Mouse (Mus musculus): Measurements from ENCODE around the gene Cdk18. TPM values are rescaled to one million over a fixed set of nuclear protein-coding genes. Genes with fewer than 3 reads are reported as not detected.

Cdk18 gene
- polyA plus RNA-seq, 1 experiment, result 69.3 TPM

- H3K4me1 ChIP-seq (ENCODE audit: control insufficient read depth, insufficient read depth, low read length), result peaks cover 21% of the 10 kb centered on the region; the same call in 1 of the 2 replicates
- H3K36me3 ChIP-seq (ENCODE audit: control insufficient read depth, insufficient read depth, low read length), result no peaks in the 10 kb centered on the region
- no peak overlapping the region for H3K27ac ChIP-seq (ENCODE audit: insufficient read depth, low read depth, low read length)
- WGBS, result 78% methylated on average over 7 of the region's 7 CpGs
- H3K4me3 ChIP-seq (ENCODE audit: insufficient read depth, low read depth, low read length), result no peak overlapping the region
- DNase-seq, result no peak
- no peak for TF ChIP-seq POLR2A (IDR thresholded peaks at IDR 0.05; ENCODE audit: low read depth, low read length)
- TF ChIP-seq CTCF (conservative IDR thresholded peaks at IDR 0.05; ENCODE audit: insufficient read depth, insufficient read length, low read depth, low read length), result no peak
- H3K27me3 ChIP-seq (replicated peaks; ENCODE audit: control insufficient read depth, insufficient read depth, low read length), result no peaks in the 10 kb centered on the region
Measured at GRCm38 (mm10) chr1:132135631-132136030, 3.9 kb downstream of the Cdk18 start.

- 40% methylated on average over 7 of the region's 7 CpGs for WGBS
- no peak for DNase-seq
- Histone ChIP-seq H3K4me3 (ENCODE audit: insufficient read depth, low read depth, low read length) (no peak overlapping the region), H3K36me3 (ENCODE audit: control insufficient read depth, insufficient read depth, low read length) (no peaks in the 10 kb centered on the region), H3K4me1 (ENCODE audit: control insufficient read depth, insufficient read depth, low read length) (peaks cover 32% of the 10 kb centered on the region), H3K27ac (ENCODE audit: insufficient read depth, low read depth, low read length) (0 out of 2 replicates have a peak overlapping the region, but pooled peaks have one; percentile 2), H3K27me3 (replicated peaks; ENCODE audit: control insufficient read depth, insufficient read depth, low read length) (no peaks in the 10 kb centered on the region)
- TF ChIP-seq POLR2A (IDR thresholded peaks at IDR 0.05; ENCODE audit: low read depth, low read length) (no peak), CTCF (conservative IDR thresholded peaks at IDR 0.05; ENCODE audit: insufficient read depth, insufficient read length, low read depth, low read length) (no peak)
Measured at GRCm38 (mm10) chr1:132128311-132128710, 11.2 kb downstream of the Cdk18 start.

GRCm38 (mm10) chr1:132125803-132126405 lies 13.6 kb downstream of the Cdk18 start:
- Histone ChIP-seq H3K27ac (ENCODE audit: insufficient read depth, low read depth, low read length) (peak overlapping the region; percentile 33), H3K4me3 (ENCODE audit: insufficient read depth, low read depth, low read length) (no peak overlapping the region), H3K27me3 (replicated peaks; ENCODE audit: control insufficient read depth, insufficient read depth, low read length) (no peaks in the 10 kb centered on the region), H3K4me1 (ENCODE audit: control insufficient read depth, insufficient read depth, low read length) (peaks cover 29% of the 10 kb centered on the region), H3K36me3 (ENCODE audit: control insufficient read depth, insufficient read depth, low read length) (no peaks in the 10 kb centered on the region)
- DNase-seq, result peak; percentile 66
- 51% methylated on average over 6 of the region's 6 CpGs for whole genome bisulfite sequencing
- no peak for TF ChIP-seq CTCF (conservative IDR thresholded peaks at IDR 0.05; ENCODE audit: insufficient read depth, insufficient read length, low read depth, low read length)
- TF ChIP-seq POLR2A (IDR thresholded peaks at IDR 0.05; ENCODE audit: low read depth, low read length), result no peak

GRCm38 (mm10) chr1:132125249-132125648 lies 14.2 kb downstream of the Cdk18 start:
- Histone ChIP-seq H3K36me3 (ENCODE audit: control insufficient read depth, insufficient read depth, low read length) (no peaks in the 10 kb centered on the region), H3K27ac (ENCODE audit: insufficient read depth, low read depth, low read length) (peak overlapping the region; percentile 33; the same call in 1 of the 2 replicates), H3K4me1 (ENCODE audit: control insufficient read depth, insufficient read depth, low read length) (peaks cover 29% of the 10 kb centered on the region), H3K27me3 (replicated peaks; ENCODE audit: control insufficient read depth, insufficient read depth, low read length) (no peaks in the 10 kb centered on the region), H3K4me3 (ENCODE audit: insufficient read depth, low read depth, low read length) (no peak overlapping the region)
- TF ChIP-seq POLR2A (IDR thresholded peaks at IDR 0.05; ENCODE audit: low read depth, low read length), result no peak
- TF ChIP-seq CTCF (conservative IDR thresholded peaks at IDR 0.05; ENCODE audit: insufficient read depth, insufficient read length, low read depth, low read length), result no peak
- peak; percentile 75 for DNase-seq
- 44% methylated on average over 4 of the region's 4 CpGs for WGBS

DNA sequence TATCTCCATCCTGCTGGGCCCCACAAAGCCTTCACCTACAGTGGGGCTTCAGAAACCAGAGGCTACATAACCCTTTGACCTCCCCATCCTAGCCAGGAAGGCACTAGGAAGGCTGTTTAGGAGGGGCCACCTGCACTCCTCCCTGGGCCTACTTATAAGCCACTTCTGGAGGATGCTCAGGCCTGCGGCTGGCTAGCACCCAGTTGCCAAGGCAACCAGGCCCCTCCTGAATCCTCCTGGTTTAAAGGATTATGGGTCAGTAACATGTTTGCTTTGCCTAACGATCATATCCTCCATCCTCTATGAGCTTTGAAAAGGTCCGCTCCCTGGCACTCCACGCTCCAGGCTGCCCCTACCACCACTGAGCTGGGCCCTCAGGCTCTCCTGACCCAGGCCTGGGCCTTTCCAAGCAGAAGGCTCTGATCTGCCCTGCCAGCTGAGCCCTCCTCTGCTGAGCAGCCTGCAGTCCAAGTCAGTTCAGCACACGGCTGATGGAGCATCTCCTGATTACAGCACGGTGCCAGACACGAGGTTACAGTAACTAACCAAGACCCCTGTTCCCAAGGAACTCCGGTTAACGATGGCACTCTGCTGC lies 16.0 kb downstream of the Cdk18 start:
- H3K27ac ChIP-seq (ENCODE audit: insufficient read depth, low read depth, low read length), result no peak overlapping the region
- no peaks in the 10 kb centered on the region for H3K36me3 ChIP-seq (ENCODE audit: control insufficient read depth, insufficient read depth, low read length)
- 88% methylated on average over 9 of the region's 9 CpGs for WGBS
- no peaks in the 10 kb centered on the region for H3K27me3 ChIP-seq (replicated peaks; ENCODE audit: control insufficient read depth, insufficient read depth, low read length)
- DNase-seq, result no peak
- TF ChIP-seq POLR2A (IDR thresholded peaks at IDR 0.05; ENCODE audit: low read depth, low read length) (no peak), CTCF (conservative IDR thresholded peaks at IDR 0.05; ENCODE audit: insufficient read depth, insufficient read length, low read depth, low read length) (no peak)
- H3K4me1 ChIP-seq (ENCODE audit: control insufficient read depth, insufficient read depth, low read length), result peaks cover 23% of the 10 kb centered on the region
- H3K4me3 ChIP-seq (ENCODE audit: insufficient read depth, low read depth, low read length), result no peak overlapping the region

- no peaks in the 10 kb centered on the region for H3K36me3 ChIP-seq (ENCODE audit: control insufficient read depth, insufficient read depth, low read length)
- WGBS, result 79% methylated on average over 6 of the region's 6 CpGs
Measured at GRCm38 (mm10) chr1:132121895-132122294, 17.6 kb downstream of the Cdk18 start.

DNA sequence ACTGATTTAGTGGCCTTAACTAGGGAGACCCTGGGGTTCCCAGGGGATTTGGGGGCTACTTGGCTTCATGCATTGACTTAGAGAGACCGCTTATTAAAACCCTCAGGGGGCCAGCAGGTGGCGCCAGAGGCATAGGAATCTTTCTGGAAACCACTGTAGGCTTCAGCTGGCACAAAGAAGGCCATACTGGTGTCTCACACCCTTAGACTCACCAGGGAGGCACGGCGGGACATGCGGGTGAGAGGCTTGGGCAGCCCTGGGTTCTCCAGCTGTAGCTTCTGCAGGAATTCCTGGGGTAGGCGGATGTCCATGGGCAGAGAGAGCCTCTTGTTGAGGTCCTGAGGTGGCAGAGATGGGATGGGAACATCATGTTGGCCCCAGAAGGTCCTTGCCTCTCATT lies 18.2 kb downstream of the Cdk18 start:
- H3K27me3 ChIP-seq (replicated peaks; ENCODE audit: control insufficient read depth, insufficient read depth, low read length), result no peaks in the 10 kb centered on the region
- H3K4me3 ChIP-seq (ENCODE audit: insufficient read depth, low read depth, low read length), result no peak overlapping the region
- peak; percentile 87 for DNase-seq
- TF ChIP-seq POLR2A (IDR thresholded peaks at IDR 0.05; ENCODE audit: low read depth, low read length) (no peak), CTCF (conservative IDR thresholded peaks at IDR 0.05; ENCODE audit: insufficient read depth, insufficient read length, low read depth, low read length) (peak; percentile 74)
- no peak overlapping the region for H3K27ac ChIP-seq (ENCODE audit: insufficient read depth, low read depth, low read length)
- WGBS, result 22% methylated on average over 6 of the region's 6 CpGs
- H3K36me3 ChIP-seq (ENCODE audit: control insufficient read depth, insufficient read depth, low read length), result no peaks in the 10 kb centered on the region
- H3K4me1 ChIP-seq (ENCODE audit: control insufficient read depth, insufficient read depth, low read length), result peaks cover 8% of the 10 kb centered on the region

More at GRCm38 (mm10) chr1:132121895-132122294, 17.6 kb downstream of the Cdk18 start:
- no peak overlapping the region for H3K4me3 ChIP-seq (ENCODE audit: insufficient read depth, low read depth, low read length)
- H3K4me1 ChIP-seq (ENCODE audit: control insufficient read depth, insufficient read depth, low read length), result peaks cover 11% of the 10 kb centered on the region
- no peak overlapping the region for H3K27ac ChIP-seq (ENCODE audit: insufficient read depth, low read depth, low read length)
- H3K27me3 ChIP-seq (replicated peaks; ENCODE audit: control insufficient read depth, insufficient read depth, low read length), result no peaks in the 10 kb centered on the region
- TF ChIP-seq POLR2A (IDR thresholded peaks at IDR 0.05; ENCODE audit: low read depth, low read length) (no peak), CTCF (conservative IDR thresholded peaks at IDR 0.05; ENCODE audit: insufficient read depth, insufficient read length, low read depth, low read length) (no peak)
- no peak for DNase-seq

All from kidney, adult 2 months (tissue).